Mouse (Mus musculus): Measurements from ENCODE around the gene Scgb1b7. TPM values are rescaled to one million over a fixed set of nuclear protein-coding genes. Genes with fewer than 3 reads are reported as not detected.
"Not testable (repeated sequence)": the region's sequence is repeated elsewhere in the genome, so short reads cannot be mapped to it uniquely, and the experiment has no call there.

Gene Scgb1b7
- not detected for total RNA-seq (2021)

DNA sequence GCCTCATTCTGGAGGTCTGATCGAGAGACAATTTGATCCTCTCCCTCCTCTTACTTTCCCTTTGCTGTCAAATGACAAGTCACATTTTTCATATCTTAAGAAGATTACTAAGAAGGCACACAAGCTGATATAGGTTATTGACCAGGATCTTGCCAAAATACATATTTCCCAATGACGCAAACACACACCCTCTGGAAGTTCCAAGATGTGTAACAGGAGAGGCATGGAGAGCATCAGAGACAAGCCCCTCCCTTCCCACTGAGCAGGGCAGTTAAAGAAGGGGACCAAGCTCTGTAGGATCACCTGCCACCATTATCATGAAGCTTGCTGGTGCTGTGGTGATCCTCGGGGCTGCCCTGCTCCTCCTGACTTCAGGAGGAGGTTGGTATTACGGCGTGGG lies at the start of gene Scgb1b7:
Gene Scgb1b7, plus strand, starts transcription at position 301 of the 400 bp plus-strand sequence.
- not testable (repeated sequence) for DNase-seq

DNA sequence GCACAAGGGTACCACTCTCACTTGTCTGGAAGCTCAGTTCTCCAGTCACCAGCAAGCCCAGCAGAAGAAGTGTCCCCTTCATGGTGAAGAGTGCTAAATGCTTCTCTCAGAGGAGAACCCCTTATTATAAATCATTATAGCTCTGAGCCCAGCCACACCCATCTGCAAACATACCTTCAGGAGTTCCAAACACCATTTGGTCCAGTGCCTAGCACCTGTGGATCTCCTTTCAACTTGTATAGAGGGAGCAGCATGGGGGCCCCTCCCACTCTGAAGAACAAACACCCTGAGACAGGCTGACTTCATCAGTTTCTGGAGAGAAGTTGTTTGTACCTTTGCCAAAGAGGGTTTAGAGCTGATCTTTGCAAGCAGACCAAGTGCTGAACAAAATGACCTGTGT lies 6.8 kb upstream of the Scgb1b7 start, which contains the start of gene Scgb2b7:
Gene Scgb2b7, minus strand, starts transcription at position 101 of the 400 bp plus-strand sequence.
- DNase-seq: not testable (repeated sequence)

Other genes with a start within 250 kb of the Scgb1b7 start
- not detected for gene Scgb2b7, start 6.9 kb upstream of the Scgb1b7 start, total RNA-seq (2021)